Mouse (Mus musculus) kidney, adult 2 months (tissue): ENCODE data around the gene Ppp2r3a.

Source experiments
- CTCF ChIP-seq: fragments of 200-500 bp; conservative IDR thresholded peaks from 2 replicates; pipeline ENCODE4 v1.5.1; 2011; ENCODE audit warnings: low read depth, mild to moderate bottlenecking, control low read depth, low read length, moderate library complexity, mixed read lengths; ENCODE audit not compliant: insufficient read depth, insufficient read length
- POLR2A ChIP-seq: fragments of 200-500 bp; IDR thresholded peaks from one replicate; pipeline ENCODE4 v1.6.1; 2011; ENCODE audit warnings: low read depth, low read length, control low read depth

DNA sequence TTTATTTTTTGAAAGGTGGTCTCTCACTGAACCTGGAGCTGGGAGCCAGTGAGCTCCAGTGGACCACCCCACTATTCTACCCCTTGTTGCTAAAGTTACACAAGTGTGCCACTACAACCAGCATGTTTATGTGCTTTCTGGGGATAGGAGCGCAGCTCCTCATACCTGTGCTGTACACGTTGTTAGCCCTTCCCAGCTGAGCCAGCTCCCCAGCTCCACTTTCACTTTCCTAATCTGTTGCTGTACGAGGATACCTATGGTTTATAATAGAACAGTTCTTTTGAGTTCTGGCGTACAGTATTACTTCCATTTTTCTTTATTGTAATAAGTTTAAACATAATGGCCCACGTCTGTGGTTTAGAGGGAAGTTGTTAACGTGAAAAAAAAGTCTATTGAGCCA, 152.2 kb downstream of the Ppp2r3a start:
- TF ChIP-seq CTCF (no peak), POLR2A (no peak)
